Mouse (Mus musculus): ENCODE measurements around the gene Nphp4. TPM values are rescaled to one million over a fixed set of nuclear protein-coding genes. Genes with fewer than 3 reads are reported as not detected.

Gene Nphp4
- polyA plus RNA-seq, 1 experiment from 2014 or later: 3.8 TPM

- H3K27me3 ChIP-seq (ENCODE audit: low read depth, poor library complexity, severe bottlenecking): no peaks in the 10 kb centered on the region
- H3K4me3 ChIP-seq: no peak overlapping the region
- no peaks in the 10 kb centered on the region for H3K36me3 ChIP-seq
- 44% methylated on average over 6 of the region's 6 CpGs for WGBS
- H3K27ac ChIP-seq: no peak overlapping the region
- H3K9me3 ChIP-seq (replicated peaks): no peaks in the 10 kb centered on the region
- no peak for DNase-seq (ENCODE audit: low spot score)
- H3K4me1 ChIP-seq: 0 out of 2 replicates have a peak, but pooled peaks cover 7% of the 10 kb centered on the region
These were observed 105.7 kb downstream of the Nphp4 start for GRCm38 (mm10) chr4:152582206-152582605.

- Histone ChIP-seq H3K36me3 (no peaks in the 10 kb centered on the region), H3K4me3 (no peak overlapping the region)
- WGBS: 71% methylated on average over 6 of the region's 6 CpGs
These were observed 107.1 kb downstream of the Nphp4 start for GRCm38 (mm10) chr4:152583616-152584015.

GRCm38 (mm10) chr4:152585526-152585925, 109.0 kb downstream of the Nphp4 start:
- WGBS: 81% methylated on average over 15 of the region's 15 CpGs
- H3K4me1 ChIP-seq: 0 out of 2 replicates have a peak, but pooled peaks cover 7% of the 10 kb centered on the region
- no peak overlapping the region for H3K4me3 ChIP-seq
- no peak for DNase-seq (ENCODE audit: low spot score)
- no peaks in the 10 kb centered on the region for H3K36me3 ChIP-seq
- H3K27ac ChIP-seq: no peak overlapping the region
- H3K9me3 ChIP-seq (replicated peaks): no peaks in the 10 kb centered on the region
- no peaks in the 10 kb centered on the region for H3K27me3 ChIP-seq (ENCODE audit: low read depth, poor library complexity, severe bottlenecking)

More at GRCm38 (mm10) chr4:152583616-152584015, 107.1 kb downstream of the Nphp4 start:
- DNase-seq (ENCODE audit: low spot score): no peak
- 0 out of 2 replicates have a peak, but pooled peaks cover 7% of the 10 kb centered on the region for H3K4me1 ChIP-seq
- no peaks in the 10 kb centered on the region for H3K27me3 ChIP-seq (ENCODE audit: low read depth, poor library complexity, severe bottlenecking)
- no peaks in the 10 kb centered on the region for H3K9me3 ChIP-seq (replicated peaks)
- no peak overlapping the region for H3K27ac ChIP-seq

GRCm38 (mm10) chr4:152586175-152586574, 109.7 kb downstream of the Nphp4 start:
- Histone ChIP-seq H3K36me3 (no peaks in the 10 kb centered on the region), H3K27me3 (ENCODE audit: low read depth, poor library complexity, severe bottlenecking) (no peaks in the 10 kb centered on the region), H3K9me3 (replicated peaks) (no peaks in the 10 kb centered on the region), H3K27ac (no peak overlapping the region), H3K4me3 (no peak overlapping the region), H3K4me1 (0 out of 2 replicates have a peak, but pooled peaks cover 7% of the 10 kb centered on the region)
- WGBS: 30% methylated on average over 4 of the region's 4 CpGs
- DNase-seq (ENCODE audit: low spot score): no peak

GRCm38 (mm10) chr4:152604285-152604684, 127.8 kb downstream of the Nphp4 start:
- H3K4me1 ChIP-seq: 0 out of 2 replicates have a peak, but pooled peaks cover 5% of the 10 kb centered on the region
- H3K36me3 ChIP-seq: no peaks in the 10 kb centered on the region
- no peaks in the 10 kb centered on the region for H3K9me3 ChIP-seq (replicated peaks)
- WGBS: 92% methylated on average over 5 of the region's 5 CpGs
- no peak overlapping the region for H3K4me3 ChIP-seq
- peaks cover 9% of the 10 kb centered on the region; the same call in 1 of the 2 replicates for H3K27me3 ChIP-seq (ENCODE audit: low read depth, poor library complexity, severe bottlenecking)
- H3K27ac ChIP-seq: no peak overlapping the region
- no peak for DNase-seq (ENCODE audit: low spot score)

GRCm38 (mm10) chr4:152609196-152609595, 132.7 kb downstream of the Nphp4 start:
- Histone ChIP-seq H3K4me1 (0 out of 2 replicates have a peak, but pooled peaks cover 5% of the 10 kb centered on the region), H3K9me3 (replicated peaks) (no peaks in the 10 kb centered on the region)
- WGBS: 82% methylated on average over 2 of the region's 2 CpGs

GRCm38 (mm10) chr4:152610026-152610425, 133.5 kb downstream of the Nphp4 start:
- Histone ChIP-seq H3K27me3 (ENCODE audit: low read depth, poor library complexity, severe bottlenecking) (peaks cover 9% of the 10 kb centered on the region; the same call in 1 of the 2 replicates), H3K4me3 (no peak overlapping the region), H3K27ac (no peak overlapping the region), H3K4me1 (0 out of 2 replicates have a peak, but pooled peaks cover 5% of the 10 kb centered on the region), H3K9me3 (replicated peaks) (no peaks in the 10 kb centered on the region), H3K36me3 (no peaks in the 10 kb centered on the region)
- WGBS: 89% methylated on average over 9 of the region's 9 CpGs
- no peak for DNase-seq (ENCODE audit: low spot score)

More at GRCm38 (mm10) chr4:152609196-152609595, 132.7 kb downstream of the Nphp4 start:
- Histone ChIP-seq H3K27ac (no peak overlapping the region), H3K27me3 (ENCODE audit: low read depth, poor library complexity, severe bottlenecking) (peaks cover 9% of the 10 kb centered on the region; the same call in 1 of the 2 replicates), H3K4me3 (no peak overlapping the region), H3K36me3 (no peaks in the 10 kb centered on the region)
- no peak for DNase-seq (ENCODE audit: low spot score)

Other genes starting within 250 kb of the Nphp4 start
- 1.4 and 3.0 TPM in 2 replicates for gene Gpr153, start 202.5 kb upstream of the Nphp4 start, polyA plus RNA-seq (2016; fragmentation: Nextera tagmentation; extraction: Ambion mirVana)
- not detected in 2 replicates for gene Hes3, start 185.0 kb upstream of the Nphp4 start, polyA plus RNA-seq (2016; fragmentation: Nextera tagmentation; extraction: Ambion mirVana)
- 31.4 and 33.9 TPM in 2 replicates for gene Icmt, start 179.5 kb upstream of the Nphp4 start, polyA plus RNA-seq (2016; fragmentation: Nextera tagmentation; extraction: Ambion mirVana)
- gene Rnf207, start 157.7 kb upstream of the Nphp4 start, polyA plus RNA-seq (2016; fragmentation: Nextera tagmentation; extraction: Ambion mirVana): 0.70 and 1.1 TPM in 2 replicates
- 352 and 417 TPM in 2 replicates for gene Rpl22, start 151.0 kb upstream of the Nphp4 start, polyA plus RNA-seq (2016; fragmentation: Nextera tagmentation; extraction: Ambion mirVana)
- 0.01 and 0.03 TPM in 2 replicates for gene Chd5, start 138.1 kb upstream of the Nphp4 start, polyA plus RNA-seq (2016; fragmentation: Nextera tagmentation; extraction: Ambion mirVana)
- gene Kcnab2, start 1.2 kb downstream of the Nphp4 start, polyA plus RNA-seq (2016; fragmentation: Nextera tagmentation; extraction: Ambion mirVana): 3.9 and 5.2 TPM in 2 replicates

Measured in limb, embryonic 10.5 days (tissue).